Mouse (Mus musculus) forebrain, embryonic 13.5 days (tissue): ENCODE measurements at regions not wholly inside any gene's neighbourhood (a gene's known extent, or its start where the extent isn't known, plus 50 kb on each side); places are given as distances from the start of the nearest gene placed in this dataset.
A peak's percentile ranks its signal among the peaks of the same experiment; 100 is the strongest.

Source experiments
- ATAC-seq: fragments of 200-750 bp; cut with Nextera tagmentation; 2 replicates; pipeline ENCODE4 v1.8.0; 2017
- H3K27ac ChIP-seq: fragments of 300-500 bp; sonication (generic); 2 replicates; pipeline ENCODE4 v1.5.1; 2015; ENCODE audit warnings: inconsistent platforms, mild to moderate bottlenecking, moderate library complexity
- H3K27me3 ChIP-seq: fragments of 300-500 bp; sonication (generic); 2 replicates; pipeline ENCODE4 v1.6.1; 2015; ENCODE audit warnings: mild to moderate bottlenecking, inconsistent platforms
- H3K36me3 ChIP-seq: fragments of 300-500 bp; sonication (generic); 2 replicates; pipeline ENCODE4 v1.6.1; 2015; ENCODE audit warnings: mild to moderate bottlenecking, inconsistent platforms; ENCODE audit not compliant: poor library complexity, severe bottlenecking
- H3K4me1 ChIP-seq: fragments of 300-500 bp; sonication (generic); 2 replicates; pipeline ENCODE4 v1.6.1; 2015; ENCODE audit warnings: inconsistent platforms
- H3K4me2 ChIP-seq: fragments of 300-500 bp; sonication (generic); 2 replicates; pipeline ENCODE4 v1.6.1; 2015; ENCODE audit warnings: inconsistent platforms, mild to moderate bottlenecking, moderate library complexity
- H3K4me3 ChIP-seq: fragments of 300-500 bp; sonication (generic); 2 replicates; pipeline ENCODE4 v1.5.1; 2015; ENCODE audit warnings: mild to moderate bottlenecking, inconsistent platforms
- H3K9ac ChIP-seq: fragments of 300-500 bp; sonication (generic); 2 replicates; pipeline ENCODE4 v1.6.1; 2015; ENCODE audit warnings: mild to moderate bottlenecking, inconsistent platforms
- H3K9me3 ChIP-seq: fragments of 300-500 bp; sonication (generic); replicated peaks from 2 replicates; pipeline ENCODE4 v1.6.1; 2016; ENCODE audit warnings: inconsistent platforms
- WGBS: fragments of 180-500 bp; shearing (Covaris S2); methylation state at CpG from one replicate; pipeline ENCODE4 v1.1.7; 2015; 5-methylcytosine and 5-hydroxymethylcytosine counted together

DNA sequence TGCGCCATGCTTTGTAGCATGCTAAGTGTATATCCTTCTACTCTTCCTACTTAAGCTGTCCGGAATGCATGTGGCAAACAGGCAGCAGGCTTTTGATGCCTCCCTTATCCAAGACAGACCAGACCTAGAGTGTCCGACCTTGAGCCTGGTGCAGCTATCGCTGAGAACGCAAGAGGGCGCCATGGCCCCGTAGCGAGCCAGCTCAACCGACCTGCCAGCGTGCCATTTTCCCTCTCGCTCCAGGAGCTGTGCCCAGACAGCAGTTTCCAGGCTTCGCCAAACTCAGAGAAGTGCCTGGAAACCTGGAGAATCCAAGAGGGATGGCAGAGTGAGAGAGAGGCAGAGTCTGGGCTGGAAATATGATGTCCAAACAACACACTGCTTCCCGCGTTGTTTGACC lies 155.8 kb upstream of the Gm12830 start:
- Histone ChIP-seq H3K9ac (no peak overlapping the region), H3K27ac (no peak overlapping the region), H3K4me3 (no peak overlapping the region; the same call in 1 of the 2 replicates), H3K9me3 (no peaks in the 10 kb centered on the region), H3K4me1 (peaks cover 13% of the 10 kb centered on the region), H3K27me3 (peaks cover 92% of the 10 kb centered on the region), H3K4me2 (peak overlapping the region; percentile 50), H3K36me3 (no peaks in the 10 kb centered on the region)
- ATAC-seq = peak; percentile 81
- 3% methylated on average over 14 of the region's 14 CpGs for WGBS

DNA sequence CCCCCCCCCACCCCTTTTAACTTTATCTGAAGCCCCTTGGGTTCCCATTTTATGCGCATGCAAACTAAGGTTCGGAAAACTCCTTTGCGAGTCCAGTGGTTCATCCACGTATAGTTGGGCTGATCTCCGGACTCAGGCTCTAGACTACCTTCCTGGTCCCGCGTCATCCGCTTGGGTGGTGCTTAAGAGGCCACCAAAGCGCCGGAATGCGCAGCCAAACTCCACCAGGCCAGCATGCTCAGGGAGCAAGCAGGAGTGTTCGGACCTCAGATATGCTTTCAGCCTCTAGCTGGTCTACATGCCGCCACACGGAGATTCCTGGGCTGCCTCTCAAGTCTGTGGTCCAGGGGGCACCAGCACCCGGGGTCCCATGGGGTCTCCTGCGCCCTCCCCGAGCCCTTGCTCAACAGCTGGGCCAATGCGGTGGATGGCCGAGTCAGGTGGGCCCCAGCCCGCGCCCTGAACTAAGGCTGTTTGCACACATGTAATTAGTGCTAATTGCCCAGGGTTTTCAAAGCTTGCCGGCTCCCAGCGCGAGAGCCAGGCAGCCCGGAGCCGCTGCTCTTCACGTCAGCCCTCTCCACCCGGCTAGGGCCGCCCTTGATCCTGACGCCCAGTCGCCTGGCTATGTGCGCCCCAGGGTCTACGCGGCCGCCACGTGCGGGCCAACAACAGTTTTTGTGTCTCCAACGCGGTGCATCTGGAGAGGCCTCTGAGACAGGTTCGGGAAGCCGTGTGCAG lies 155.1 kb upstream of the Gm12830 start:
- peak; percentile 65 for ATAC-seq
- 3% methylated on average over 41 of the region's 41 CpGs for WGBS
- no peak overlapping the region; the same call in 1 of the 2 replicates for H3K9ac ChIP-seq

DNA sequence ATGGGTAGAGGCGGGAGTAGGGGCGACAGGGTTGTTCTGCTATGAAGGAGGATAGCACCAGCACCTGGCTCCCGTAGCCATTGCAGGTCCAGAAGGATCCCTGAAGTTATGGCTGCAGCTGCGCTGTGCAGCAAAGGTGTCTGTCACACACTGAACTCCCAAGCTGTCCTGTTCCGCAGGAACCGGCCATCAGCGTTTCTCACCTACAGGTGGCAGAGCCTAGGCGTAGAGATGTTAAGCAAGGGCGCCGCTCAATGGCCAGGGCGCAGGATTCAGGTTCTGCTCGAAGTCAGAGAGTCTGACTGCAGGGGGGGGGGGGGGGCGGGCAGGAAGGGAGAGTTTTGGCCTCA lies 154.6 kb upstream of the Gm12830 start:
- whole genome bisulfite sequencing = 3% methylated on average over 12 of the region's 13 CpGs
- H3K4me2 ChIP-seq = peak overlapping the region; percentile 50
- H3K36me3 ChIP-seq = no peaks in the 10 kb centered on the region
- peaks cover 96% of the 10 kb centered on the region for H3K27me3 ChIP-seq
- ATAC-seq = no peak; the same call in 1 of the 2 replicates
- no peak overlapping the region for H3K27ac ChIP-seq
- H3K4me1 ChIP-seq = peaks cover 13% of the 10 kb centered on the region
- H3K9me3 ChIP-seq = no peaks in the 10 kb centered on the region
- no peak overlapping the region for H3K9ac ChIP-seq
- H3K4me3 ChIP-seq = peak overlapping the region; percentile 22

More for the DNA sequence above, 155.1 kb upstream of the Gm12830 start:
- H3K4me1 ChIP-seq = peaks cover 13% of the 10 kb centered on the region
- H3K36me3 ChIP-seq = no peaks in the 10 kb centered on the region
- H3K4me3 ChIP-seq = peak overlapping the region; percentile 22
- peak overlapping the region; percentile 50 for H3K4me2 ChIP-seq
- no peak overlapping the region for H3K27ac ChIP-seq
- H3K9me3 ChIP-seq = no peaks in the 10 kb centered on the region
- peaks cover 94% of the 10 kb centered on the region for H3K27me3 ChIP-seq

DNA sequence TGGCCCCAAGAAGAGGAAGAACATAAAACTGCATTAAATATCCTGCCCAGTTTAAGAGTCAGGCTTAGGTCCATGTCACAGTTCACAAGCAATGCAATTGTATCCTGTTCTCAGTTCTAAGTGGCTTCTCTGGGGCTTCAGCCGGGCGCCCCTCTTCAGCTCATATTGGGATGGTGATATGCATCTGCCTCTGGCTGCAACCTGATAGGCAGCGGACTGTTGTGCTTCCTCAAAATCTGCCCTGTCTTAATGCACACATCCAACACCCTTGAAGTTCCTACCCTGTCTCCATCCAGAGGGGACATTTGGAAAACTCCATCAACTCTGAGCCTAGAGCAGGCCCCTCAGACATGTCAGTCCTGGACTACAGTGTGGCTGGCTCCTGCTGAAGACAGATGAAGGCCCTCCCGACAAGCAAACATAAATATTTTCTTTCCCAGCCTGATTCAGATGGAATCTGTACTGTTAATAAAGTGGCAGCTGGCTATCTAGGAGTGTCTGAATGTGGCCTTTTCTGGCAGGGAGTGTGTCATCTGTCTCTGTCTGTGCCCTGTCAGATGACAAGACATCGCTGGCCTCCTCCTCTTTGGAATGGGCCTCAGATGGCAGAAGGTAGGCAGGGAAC lies 149.3 kb upstream of the Gm12830 start:
- H3K4me2 ChIP-seq = no peak overlapping the region
- no peaks in the 10 kb centered on the region for H3K4me1 ChIP-seq
- no peak overlapping the region for H3K9ac ChIP-seq
- no peaks in the 10 kb centered on the region for H3K36me3 ChIP-seq
- H3K4me3 ChIP-seq = no peak overlapping the region
- H3K27ac ChIP-seq = no peak overlapping the region
- H3K9me3 ChIP-seq = no peaks in the 10 kb centered on the region
- WGBS = 90% methylated on average over 5 of the region's 5 CpGs
- no peak for ATAC-seq
- peaks cover 79% of the 10 kb centered on the region for H3K27me3 ChIP-seq

DNA sequence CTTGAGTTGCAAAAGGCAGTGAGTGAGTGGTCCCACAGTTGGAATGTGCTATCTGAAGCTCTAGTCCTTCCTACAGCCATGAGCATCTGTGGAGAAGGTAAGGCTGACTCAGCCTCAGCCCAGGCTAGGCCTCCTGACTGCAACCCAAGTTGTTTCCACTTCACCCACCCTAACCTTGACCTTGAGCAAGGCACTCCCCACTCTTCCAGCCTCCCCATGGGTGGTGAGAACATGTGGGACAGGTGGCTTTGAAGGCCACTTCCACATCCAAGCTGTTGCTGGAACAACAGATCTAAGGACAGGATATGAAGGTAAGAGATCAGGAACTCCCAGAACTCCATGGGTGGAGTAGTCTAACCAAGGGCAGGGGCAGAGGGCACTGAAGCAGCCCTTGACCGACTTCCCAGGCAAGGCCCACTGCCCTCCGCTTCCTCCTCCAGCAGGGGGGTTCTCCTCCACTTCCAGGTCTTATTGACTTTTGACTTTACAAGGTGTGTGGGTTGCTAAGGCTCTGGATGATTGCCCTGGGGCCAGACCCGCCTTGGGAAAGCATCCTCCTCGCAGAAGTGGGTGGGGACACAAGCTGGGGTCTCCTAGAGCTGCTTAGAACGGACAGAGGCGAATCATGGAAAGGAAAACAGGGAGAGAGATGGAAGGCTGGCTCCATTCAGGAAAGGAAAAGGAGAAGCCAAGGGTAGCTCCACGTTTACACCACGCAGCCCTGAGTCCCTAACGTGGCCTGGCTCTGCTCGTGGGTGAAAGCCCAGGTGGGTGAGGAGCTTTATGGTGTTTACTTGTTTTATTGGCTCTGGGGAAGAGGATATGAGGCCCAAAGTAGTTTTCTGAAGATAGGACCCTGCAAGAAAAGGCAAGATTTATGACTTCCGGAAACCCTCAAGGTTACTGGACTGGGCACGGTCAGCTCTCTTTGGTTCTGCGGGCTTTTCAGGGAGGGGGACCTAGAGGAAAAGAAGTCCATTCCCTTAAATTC lies 144.3 kb upstream of the Gm12830 start:
- peaks cover 31% of the 10 kb centered on the region for H3K4me1 ChIP-seq
- H3K9ac ChIP-seq = no peak overlapping the region
- no peak overlapping the region for H3K27ac ChIP-seq
- peaks cover 39% of the 10 kb centered on the region for H3K27me3 ChIP-seq
- no peak for ATAC-seq
- WGBS = 85% methylated on average over 13 of the region's 13 CpGs
- H3K4me2 ChIP-seq = no peak overlapping the region
- no peaks in the 10 kb centered on the region for H3K9me3 ChIP-seq
- H3K4me3 ChIP-seq = no peak overlapping the region
- H3K36me3 ChIP-seq = no peaks in the 10 kb centered on the region

DNA sequence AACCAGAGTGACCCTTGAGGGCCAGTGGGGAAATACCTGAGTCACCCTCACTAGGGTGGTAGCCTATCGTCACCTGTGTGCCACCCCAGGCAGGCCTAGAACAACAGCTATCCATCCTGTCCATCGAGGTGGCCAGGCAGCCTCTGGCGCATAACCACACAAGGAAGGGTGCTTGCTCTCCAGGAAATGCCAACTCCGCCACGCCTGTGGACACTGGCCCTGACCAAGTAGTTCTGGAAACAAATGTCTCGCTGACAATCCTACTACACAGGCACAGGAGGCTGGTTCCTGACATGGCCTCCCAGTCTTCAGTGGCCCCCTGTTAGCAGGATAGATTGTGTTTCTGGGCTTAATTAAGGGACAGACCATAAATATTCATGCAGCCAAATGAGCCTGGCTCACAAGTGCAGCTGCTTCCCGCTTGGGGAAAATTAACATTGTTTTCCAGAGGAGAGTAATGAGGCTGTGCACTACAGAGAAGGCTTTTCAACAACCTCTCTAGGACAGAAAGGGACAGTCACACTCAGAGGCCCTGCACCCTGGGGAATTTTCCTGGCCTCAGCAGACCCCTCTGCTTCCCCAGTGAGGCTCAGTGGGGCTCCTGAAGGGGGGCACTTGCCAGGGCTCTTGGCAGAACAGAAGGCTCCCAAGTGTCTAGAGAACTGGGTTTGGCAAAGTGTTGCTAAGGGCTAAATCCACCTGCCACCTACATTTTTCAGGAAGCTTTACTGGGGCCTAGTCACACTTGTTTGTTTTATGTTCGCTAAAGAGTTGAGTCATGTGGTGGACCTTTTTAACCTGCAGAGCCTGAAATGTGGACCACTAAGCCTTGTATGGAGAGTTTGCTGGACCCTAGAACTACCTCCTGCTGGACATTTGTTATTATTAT lies 143.2 kb upstream of the Gm12830 start:
- WGBS = 51% methylated on average over 8 of the region's 8 CpGs
- peak; percentile 92 for ATAC-seq
- Histone ChIP-seq H3K4me2 (no peak overlapping the region), H3K4me1 (peaks cover 31% of the 10 kb centered on the region), H3K4me3 (no peak overlapping the region), H3K27me3 (peaks cover 36% of the 10 kb centered on the region), H3K27ac (peak overlapping the region; percentile 88), H3K36me3 (no peaks in the 10 kb centered on the region), H3K9ac (no peak overlapping the region), H3K9me3 (no peaks in the 10 kb centered on the region)

DNA sequence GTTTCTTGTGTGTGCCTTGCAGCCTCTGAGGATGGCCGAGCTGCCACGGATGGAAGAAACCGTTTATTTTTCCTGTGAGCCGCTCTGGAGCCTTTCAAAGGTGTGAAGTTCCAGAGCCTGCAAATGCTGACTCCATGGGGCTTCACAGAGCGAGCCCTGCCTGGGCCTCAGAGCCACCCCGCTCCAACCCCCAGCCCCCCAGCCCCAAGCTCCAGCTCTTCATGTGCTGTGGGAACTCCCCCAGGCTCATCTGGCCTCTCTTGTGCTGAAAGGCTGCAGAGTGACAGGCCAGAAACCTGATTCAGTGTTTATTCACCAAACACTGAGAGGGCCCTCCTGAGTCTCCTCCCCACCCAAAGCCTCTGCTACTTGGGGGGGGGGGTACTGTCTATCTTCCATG lies 141.2 kb upstream of the Gm12830 start:
- Histone ChIP-seq H3K4me2 (no peak overlapping the region), H3K36me3 (no peaks in the 10 kb centered on the region), H3K4me1 (peaks cover 36% of the 10 kb centered on the region), H3K27ac (no peak overlapping the region), H3K9ac (no peak overlapping the region), H3K27me3 (peaks cover 47% of the 10 kb centered on the region), H3K9me3 (no peaks in the 10 kb centered on the region), H3K4me3 (no peak overlapping the region)
- no peak for ATAC-seq
- WGBS = 34% methylated on average over 6 of the region's 6 CpGs

DNA sequence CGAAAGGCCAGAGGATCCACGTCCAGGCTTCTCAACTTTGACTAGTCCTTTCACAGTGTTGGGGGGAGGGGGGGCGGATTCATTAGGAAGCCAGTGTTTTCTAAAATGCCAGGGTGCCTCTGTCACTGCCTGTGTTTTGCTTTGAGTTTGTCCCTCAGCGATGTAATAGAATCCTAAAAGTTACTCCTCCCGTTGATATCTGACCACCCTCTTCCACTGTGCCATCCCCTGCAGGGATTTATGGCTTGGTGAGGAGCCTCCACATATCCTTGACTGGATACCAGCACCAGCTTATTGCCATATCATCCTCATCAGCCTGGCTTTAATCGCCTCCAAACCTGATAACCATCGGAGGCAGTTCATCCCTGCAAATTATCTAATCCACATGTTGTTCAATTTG lies 138.6 kb upstream of the Gm12830 start:
- no peaks in the 10 kb centered on the region for H3K36me3 ChIP-seq
- no peak overlapping the region for H3K27ac ChIP-seq
- peaks cover 44% of the 10 kb centered on the region for H3K4me1 ChIP-seq
- H3K9me3 ChIP-seq = no peaks in the 10 kb centered on the region
- H3K4me2 ChIP-seq = no peak overlapping the region
- ATAC-seq = no peak
- H3K4me3 ChIP-seq = no peak overlapping the region
- no peak overlapping the region for H3K9ac ChIP-seq
- 74% methylated on average over 7 of the region's 7 CpGs for WGBS
- peaks cover 44% of the 10 kb centered on the region for H3K27me3 ChIP-seq

DNA sequence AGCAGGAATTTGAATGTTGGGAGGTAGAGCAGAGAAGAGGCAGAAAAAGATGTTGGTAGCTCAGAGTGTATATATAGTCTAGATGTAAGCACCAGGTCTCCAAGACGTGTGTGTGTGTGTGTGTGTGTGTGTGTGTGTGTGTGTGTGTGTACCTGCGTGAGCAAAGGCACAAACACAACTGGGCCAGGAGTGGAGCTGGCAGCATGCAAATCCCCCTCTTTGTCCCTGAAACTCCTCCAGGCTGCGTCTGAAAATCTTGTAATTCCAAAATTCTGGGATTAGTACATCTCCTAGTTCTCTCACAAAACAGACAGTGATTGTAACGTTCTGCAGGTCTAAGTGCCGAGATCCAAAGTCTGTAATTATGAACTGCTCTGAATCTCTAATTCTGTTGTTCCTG lies 137.8 kb upstream of the Gm12830 start:
- Histone ChIP-seq H3K27me3 (peaks cover 50% of the 10 kb centered on the region), H3K4me3 (no peak overlapping the region), H3K9ac (no peak overlapping the region), H3K36me3 (no peaks in the 10 kb centered on the region), H3K9me3 (no peaks in the 10 kb centered on the region), H3K4me2 (no peak overlapping the region), H3K4me1 (peaks cover 41% of the 10 kb centered on the region), H3K27ac (no peak overlapping the region)
- WGBS = 62% methylated on average over 5 of the region's 5 CpGs
- no peak for ATAC-seq

DNA sequence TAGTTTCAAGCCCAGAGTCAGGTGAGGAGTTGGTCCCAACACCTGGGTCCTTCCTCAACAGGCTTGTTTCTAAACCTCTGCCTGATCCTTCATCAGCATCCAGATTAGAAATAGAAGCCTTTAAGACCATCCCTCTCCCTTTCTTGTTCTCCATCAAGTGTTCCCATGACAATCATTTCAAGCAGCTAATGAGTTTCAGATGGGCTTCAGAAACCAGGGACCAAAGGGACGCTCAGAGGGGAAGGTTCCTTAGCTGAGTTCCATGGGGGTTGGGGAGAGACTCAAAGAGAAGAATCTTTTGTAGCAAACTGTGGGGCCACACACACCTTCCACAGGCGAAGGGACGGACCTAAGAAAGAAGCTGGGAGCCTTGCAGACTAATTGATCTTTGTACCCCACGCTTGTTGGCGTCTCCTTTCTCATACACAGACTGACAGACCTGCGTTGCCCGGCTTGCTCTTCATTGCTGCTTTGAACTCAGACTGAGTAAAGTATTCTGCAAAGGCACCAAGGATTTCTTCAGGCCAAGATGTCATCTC lies 136.6 kb upstream of the Gm12830 start:
- peaks cover 62% of the 10 kb centered on the region for H3K27me3 ChIP-seq

DNA sequence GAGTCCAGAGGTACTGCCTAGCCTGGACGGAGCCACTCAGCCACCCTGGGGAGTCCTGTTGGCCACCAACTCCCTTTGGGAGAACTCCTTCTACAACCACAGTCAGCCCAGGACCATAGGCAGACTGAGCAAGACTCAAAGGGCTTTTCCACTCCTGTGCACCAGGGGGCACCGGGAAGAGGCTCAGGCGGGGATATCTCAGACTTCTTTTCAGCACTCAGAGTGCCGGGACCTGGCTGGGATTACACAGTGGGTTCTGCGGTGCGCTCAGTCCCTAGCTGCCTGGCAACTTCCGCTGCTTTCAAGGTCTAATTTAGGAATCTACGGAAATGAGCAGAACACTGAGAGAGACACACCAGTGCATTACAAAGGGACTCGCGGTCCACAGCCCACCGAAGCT lies 136.1 kb upstream of the Gm12830 start:
- peaks cover 23% of the 10 kb centered on the region for H3K4me1 ChIP-seq
- no peaks in the 10 kb centered on the region for H3K9me3 ChIP-seq
- H3K4me3 ChIP-seq = no peak overlapping the region
- peak overlapping the region; percentile 42 for H3K4me2 ChIP-seq
- peaks cover 66% of the 10 kb centered on the region for H3K27me3 ChIP-seq
- no peak overlapping the region for H3K9ac ChIP-seq
- H3K27ac ChIP-seq = no peak overlapping the region
- no peaks in the 10 kb centered on the region for H3K36me3 ChIP-seq
- WGBS = 11% methylated on average over 11 of the region's 11 CpGs
- peak; percentile 85 for ATAC-seq

More for the DNA sequence above, 136.6 kb upstream of the Gm12830 start:
- Histone ChIP-seq H3K4me3 (no peak overlapping the region), H3K4me1 (peaks cover 29% of the 10 kb centered on the region), H3K4me2 (no peak overlapping the region), H3K36me3 (no peaks in the 10 kb centered on the region), H3K27ac (no peak overlapping the region), H3K9me3 (no peaks in the 10 kb centered on the region), H3K9ac (no peak overlapping the region)
- 61% methylated on average over 7 of the region's 7 CpGs for WGBS
- ATAC-seq = no peak
